Mouse (Mus musculus) v-Abl transformed pro-B cells (cell line): ENCODE results near the gene Epb41l2.

Experiments
- in situ Hi-C, 2 experiments: fragments of 400-800 bp; cut with MboI; formaldehyde crosslinking; loops; one replicate each; pipeline ENCODE4 v1.15.1; 2025; ENCODE audit not compliant: unreplicated experiment in 2 of 2

Gene Epb41l2

GRCm38 (mm10) chr10:25453772-25454171, 94.2 kb downstream of the Epb41l2 start:
- in situ Hi-C loops: no loop called here

GRCm38 (mm10) chr10:25457118-25457517, 97.5 kb downstream of the Epb41l2 start:
- in situ Hi-C loops: no loop called here

GRCm38 (mm10) chr10:25457996-25458395, 98.4 kb downstream of the Epb41l2 start:
- in situ Hi-C loops: no loop called here

GRCm38 (mm10) chr10:25461832-25462231, 102.2 kb downstream of the Epb41l2 start:
- in situ Hi-C loops: no loop called here

- in situ Hi-C loops: no loop called here
Observed at GRCm38 (mm10) chr10:25462669-25463068, 103.1 kb downstream of the Epb41l2 start.

GRCm38 (mm10) chr10:25466493-25466892, 106.9 kb downstream of the Epb41l2 start:
- in situ Hi-C loops: no loop called here

GRCm38 (mm10) chr10:25471944-25472343, 112.3 kb downstream of the Epb41l2 start:
- in situ Hi-C loops: no loop called here

GRCm38 (mm10) chr10:25479716-25480115, 120.1 kb downstream of the Epb41l2 start:
- in situ Hi-C loops: loop anchor here (25.0 kb wide), 5 partner anchors 517 to 858 kb away; no protein-coding TSS in a partner anchor

- in situ Hi-C loops: loop anchor here (25.0 kb wide), 5 partner anchors 520 to 855 kb away; no protein-coding TSS in a partner anchor
Observed at GRCm38 (mm10) chr10:25482791-25483190, 123.2 kb downstream of the Epb41l2 start.

- in situ Hi-C loops: loop anchor here (5.0 to 25.0 kb wide), 7 partner anchors 71 to 849 kb away; no protein-coding TSS in a partner anchor
Observed at GRCm38 (mm10) chr10:25488456-25488855, 128.9 kb downstream of the Epb41l2 start.

- in situ Hi-C loops: loop anchor here (25.0 kb wide), 5 partner anchors 537 to 838 kb away; no protein-coding TSS in a partner anchor
Observed at GRCm38 (mm10) chr10:25499323-25500071, 139.9 kb downstream of the Epb41l2 start.

- in situ Hi-C loops: loop anchor here in 1 of 2 experiments (25.0 kb wide), 1 partner anchor 634 kb away; no protein-coding TSS in a partner anchor
Observed at GRCm38 (mm10) chr10:25503250-25503649, 143.7 kb downstream of the Epb41l2 start.

GRCm38 (mm10) chr10:25513821-25514220, 154.2 kb downstream of the Epb41l2 start:
- in situ Hi-C loops: loop anchor here in 1 of 2 experiments (25.0 kb wide), 1 partner anchor 623 kb away; no protein-coding TSS in a partner anchor

GRCm38 (mm10) chr10:25519954-25520353, 160.4 kb downstream of the Epb41l2 start:
- in situ Hi-C loops: loop anchor here in 1 of 2 experiments (25.0 kb wide), 1 partner anchor 617 kb away; no protein-coding TSS in a partner anchor

- in situ Hi-C loops: loop anchor here in 1 of 2 experiments (25.0 kb wide), 1 partner anchor 617 kb away; no protein-coding TSS in a partner anchor
Observed at GRCm38 (mm10) chr10:25520428-25520827, 160.8 kb downstream of the Epb41l2 start.

- in situ Hi-C loops: loop anchor here in 1 of 2 experiments (25.0 kb wide), 1 partner anchor 614 kb away; no protein-coding TSS in a partner anchor
Observed at GRCm38 (mm10) chr10:25523727-25524126, 164.1 kb downstream of the Epb41l2 start.

GRCm38 (mm10) chr10:25526156-25526555, 166.6 kb downstream of the Epb41l2 start:
- in situ Hi-C loops: no loop called here

GRCm38 (mm10) chr10:25526622-25527021, 167.0 kb downstream of the Epb41l2 start:
- in situ Hi-C loops: no loop called here

- in situ Hi-C loops: no loop called here
Observed at GRCm38 (mm10) chr10:25527126-25527525, 167.5 kb downstream of the Epb41l2 start.

GRCm38 (mm10) chr10:25531335-25531734, 171.7 kb downstream of the Epb41l2 start:
- in situ Hi-C loops: no loop called here

GRCm38 (mm10) chr10:25533105-25533504, 173.5 kb downstream of the Epb41l2 start:
- in situ Hi-C loops: no loop called here
